In the genomic region with DNA sequence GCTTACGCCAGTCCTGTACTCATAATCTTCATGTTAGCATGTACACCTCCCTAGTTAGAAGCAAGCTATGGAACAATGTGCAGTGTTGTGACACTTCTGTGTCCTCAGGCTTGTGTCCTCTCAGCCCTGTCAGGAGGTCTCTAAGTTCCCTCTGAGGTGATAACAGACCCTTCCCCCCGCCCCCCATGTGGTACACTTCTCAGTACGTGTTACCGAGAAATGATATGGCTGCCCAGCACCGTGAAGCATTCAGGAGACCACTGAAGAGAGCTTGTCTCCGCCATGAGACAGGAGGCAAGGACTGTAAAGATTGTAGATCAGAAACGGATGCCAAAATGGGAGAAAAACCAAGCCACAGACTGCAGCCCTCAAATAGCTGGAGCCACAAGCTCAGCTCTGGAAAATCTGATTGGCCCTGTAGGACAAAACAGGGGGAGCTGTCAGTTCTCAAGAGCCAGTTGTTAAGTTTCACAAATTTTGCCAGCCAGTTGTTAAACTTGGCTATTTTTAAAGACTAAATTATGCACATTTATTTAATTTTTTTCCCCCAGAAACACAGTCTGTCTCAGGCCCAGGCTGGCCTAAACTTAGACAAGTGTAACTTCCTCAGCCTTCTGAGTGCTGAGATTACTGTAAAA, we compare ENCODE assay signal across 19 mouse cellular contexts.
DNase-seq lines count a peak whose midpoint lies in the region; ATAC-seq and TF ChIP-seq lines count a peak whose summit lies in the region.
"Had no signal": no experiment of that assay in that cellular context is flagged by ENCODE, and none has a peak within 500 bp of the region (broad histone marks: within the 10 kb centered on the region; RNA-seq: fewer than 3 reads in every experiment).

No protein-coding gene starts in this region.

- H3K36me3 ChIP-seq in heart, embryonic 12.5 days: no peaks in the 10 kb centered on the region
- H3K36me3 ChIP-seq in liver, adult 2 months (ENCODE audit: control insufficient read depth, insufficient read depth, low read length): no peaks in the 10 kb centered on the region
- H3K36me3 ChIP-seq in embryonic facial prominence, embryonic 13.5 days: no peaks in the 10 kb centered on the region
- H3K36me3 ChIP-seq in limb, embryonic 14.5 days (ENCODE audit: control insufficient read depth, insufficient read depth, low read length): no peaks in the 10 kb centered on the region
- H3K36me3 ChIP-seq: hindbrain, embryonic 12.5 days; intestine, embryonic 15.5 days; kidney, embryonic 15.5 days; neural tube, embryonic 13.5 days had no signal

- no peak for TF ChIP-seq POLR2A in liver, adult 2 months (IDR thresholded peaks at IDR 0.05; ENCODE audit: extremely low read depth, insufficient read depth, low read length)
- no peak for TF ChIP-seq POLR2A in limb, embryonic 14.5 days (IDR thresholded peaks at IDR 0.05; ENCODE audit: borderline replicate concordance, extremely low read depth, insufficient read depth, insufficient read length)

- no peaks in the 10 kb centered on the region for H3K27me3 ChIP-seq in heart, embryonic 12.5 days (replicated peaks)
- no peaks in the 10 kb centered on the region for H3K27me3 ChIP-seq in liver, adult 2 months (ENCODE audit: control insufficient read depth, insufficient read depth, low read length)
- no peaks in the 10 kb centered on the region for H3K27me3 ChIP-seq in embryonic facial prominence, embryonic 13.5 days
- H3K27me3 ChIP-seq in limb, embryonic 14.5 days (ENCODE audit: control insufficient read depth, insufficient read depth, low read length): no peaks in the 10 kb centered on the region
- H3K27me3 ChIP-seq: hindbrain, embryonic 12.5 days; intestine, embryonic 15.5 days; kidney, embryonic 15.5 days; neural tube, embryonic 13.5 days had no signal

- H3K9me3 ChIP-seq in heart, embryonic 12.5 days (replicated peaks): no peaks in the 10 kb centered on the region
- no peaks in the 10 kb centered on the region for H3K9me3 ChIP-seq in embryonic facial prominence, embryonic 13.5 days
- no peaks in the 10 kb centered on the region for H3K9me3 ChIP-seq in limb, embryonic 14.5 days (ENCODE audit: control insufficient read depth, low read length)
- H3K9me3 ChIP-seq: G1E; hindbrain, embryonic 12.5 days; intestine, embryonic 15.5 days; kidney, embryonic 15.5 days; neural tube, embryonic 13.5 days had no signal

- no peak for TF ChIP-seq CTCF in liver, adult 2 months (IDR thresholded peaks at IDR 0.05; ENCODE audit: low read depth, low read length)
- TF ChIP-seq CTCF in left cerebral cortex, adult 2 months (IDR thresholded peaks at IDR 0.05): no peak

- H3K4me2 ChIP-seq in heart, embryonic 12.5 days: peak overlapping the region; percentile 7; the same call in 1 of the 2 replicates
- no peak overlapping the region for H3K4me2 ChIP-seq in embryonic facial prominence, embryonic 13.5 days
- H3K4me2 ChIP-seq in limb, embryonic 14.5 days (replicated peaks; ENCODE audit: low read depth, low read length, severe bottlenecking): no peak overlapping the region
- H3K4me2 ChIP-seq: hindbrain, embryonic 12.5 days; intestine, embryonic 15.5 days; kidney, embryonic 15.5 days; liver, embryonic 11.5 days; neural tube, embryonic 13.5 days had no signal

- intact Hi-C loops in heart, postnatal 14 days (cut with DNase I): no loop called here
- intact Hi-C loops in left cerebral cortex, adult 2 months (cut with DNase I): no loop called here

- no peaks in the 10 kb centered on the region for H3K79me2 ChIP-seq in liver, adult 2 months (ENCODE audit: control insufficient read depth, insufficient read depth, low read length)

- H3K4me3 ChIP-seq in heart, embryonic 12.5 days: no peak overlapping the region
- no peak overlapping the region for H3K4me3 ChIP-seq in liver, adult 2 months (ENCODE audit: insufficient read depth, low read depth, low read length)
- H3K4me3 ChIP-seq in embryonic facial prominence, embryonic 13.5 days: no peak overlapping the region
- H3K4me3 ChIP-seq in limb, embryonic 14.5 days (replicated peaks; ENCODE audit: low read length): no peak overlapping the region
- no peak overlapping the region for H3K4me3 ChIP-seq in left cerebral cortex, adult 2 months
- H3K4me3 ChIP-seq: hindbrain, embryonic 12.5 days; intestine, embryonic 15.5 days; kidney, embryonic 15.5 days; neural tube, embryonic 13.5 days had no signal

- no peak for DNase-seq in heart, postnatal 14 days
- DNase-seq in liver, adult 2 months (ENCODE audit: extremely low read depth, low read depth, low spot score): no peak
- no peak for DNase-seq in liver
- DNase-seq in limb, embryonic 14.5 days (ENCODE audit: low spot score): peak; percentile 56
- no peak for DNase-seq in B cell, adult 2 months
- no peak for DNase-seq in left cerebral cortex, adult 2 months (ENCODE audit: extremely low spot score in 1 of 2, low spot score in 2 of 2)
- DNase-seq: cerebellum, adult 9-11 months; gastrocnemius, postnatal 36 days; lung, adult 2 months; lung, postnatal 36 days; thymus, postnatal 4 days had no signal

- ATAC-seq in heart, embryonic 12.5 days (ENCODE audit: insufficient number of reproducible peaks, low FRiP score): no peak
- ATAC-seq in embryonic facial prominence, embryonic 13.5 days (ENCODE audit: insufficient number of reproducible peaks, insufficient read depth, low FRiP score, low TSS enrichment, low read depth): no peak
- no peak for ATAC-seq in limb, embryonic 14.5 days (ENCODE audit: low FRiP score, low read depth)
- ATAC-seq: intestine, embryonic 15.5 days had no signal

- 25% methylated on average over 7 of the region's 7 CpGs for WGBS in heart, embryonic 12.5 days
- 93% methylated on average over 7 of the region's 7 CpGs for WGBS in liver, adult 2 months
- WGBS in embryonic facial prominence, embryonic 13.5 days: 42% methylated on average over 7 of the region's 7 CpGs
- WGBS in limb, embryonic 14.5 days: 41% methylated on average over 7 of the region's 7 CpGs

- H3K4me1 ChIP-seq in heart, embryonic 12.5 days (replicated peaks): peaks cover 40% of the 10 kb centered on the region
- peaks cover 2% of the 10 kb centered on the region; the same call in 1 of the 2 replicates for H3K4me1 ChIP-seq in liver, adult 2 months (ENCODE audit: control insufficient read depth, insufficient read depth, low read length)
- H3K4me1 ChIP-seq in embryonic facial prominence, embryonic 13.5 days: peaks cover 60% of the 10 kb centered on the region
- H3K4me1 ChIP-seq in limb, embryonic 14.5 days (ENCODE audit: control insufficient read depth, insufficient read depth, low read length): peaks cover 62% of the 10 kb centered on the region

- peak overlapping the region; percentile 30; the same call in 1 of the 2 replicates for H3K27ac ChIP-seq in heart, embryonic 12.5 days (ENCODE audit: poor library complexity, severe bottlenecking)
- 0 out of 2 replicates have a peak overlapping the region, but pooled peaks have one; percentile 7 for H3K27ac ChIP-seq in liver, adult 2 months (replicated peaks; ENCODE audit: insufficient read depth, low read depth, low read length)
- peak overlapping the region; percentile 80 for H3K27ac ChIP-seq in embryonic facial prominence, embryonic 13.5 days
- H3K27ac ChIP-seq in limb, embryonic 14.5 days (replicated peaks; ENCODE audit: low read depth, low read length): peak overlapping the region; percentile 68
- no peak overlapping the region for H3K27ac ChIP-seq in left cerebral cortex, adult 2 months
- H3K27ac ChIP-seq: hindbrain, embryonic 12.5 days; intestine, embryonic 15.5 days; kidney, embryonic 15.5 days; neural tube, embryonic 13.5 days had no signal

- no peak overlapping the region for H3K9ac ChIP-seq in heart, embryonic 12.5 days
- no peak overlapping the region for H3K9ac ChIP-seq in liver, adult 2 months (ENCODE audit: low read depth, low read length)
- H3K9ac ChIP-seq in embryonic facial prominence, embryonic 13.5 days: no peak overlapping the region
- H3K9ac ChIP-seq in limb, embryonic 14.5 days (ENCODE audit: low read depth, low read length, severe bottlenecking): no peak overlapping the region
- H3K9ac ChIP-seq: hindbrain, embryonic 12.5 days; intestine, embryonic 15.5 days; kidney, embryonic 15.5 days; neural tube, embryonic 13.5 days had no signal
